Mouse (Mus musculus): ENCODE measurements around the gene 6330409D20Rik. TPM values are rescaled to one million over a fixed set of nuclear protein-coding genes. Genes with fewer than 3 reads are reported as not detected.

The 6330409D20Rik gene
- polyA plus RNA-seq, 1 experiment, result not detected

DNA sequence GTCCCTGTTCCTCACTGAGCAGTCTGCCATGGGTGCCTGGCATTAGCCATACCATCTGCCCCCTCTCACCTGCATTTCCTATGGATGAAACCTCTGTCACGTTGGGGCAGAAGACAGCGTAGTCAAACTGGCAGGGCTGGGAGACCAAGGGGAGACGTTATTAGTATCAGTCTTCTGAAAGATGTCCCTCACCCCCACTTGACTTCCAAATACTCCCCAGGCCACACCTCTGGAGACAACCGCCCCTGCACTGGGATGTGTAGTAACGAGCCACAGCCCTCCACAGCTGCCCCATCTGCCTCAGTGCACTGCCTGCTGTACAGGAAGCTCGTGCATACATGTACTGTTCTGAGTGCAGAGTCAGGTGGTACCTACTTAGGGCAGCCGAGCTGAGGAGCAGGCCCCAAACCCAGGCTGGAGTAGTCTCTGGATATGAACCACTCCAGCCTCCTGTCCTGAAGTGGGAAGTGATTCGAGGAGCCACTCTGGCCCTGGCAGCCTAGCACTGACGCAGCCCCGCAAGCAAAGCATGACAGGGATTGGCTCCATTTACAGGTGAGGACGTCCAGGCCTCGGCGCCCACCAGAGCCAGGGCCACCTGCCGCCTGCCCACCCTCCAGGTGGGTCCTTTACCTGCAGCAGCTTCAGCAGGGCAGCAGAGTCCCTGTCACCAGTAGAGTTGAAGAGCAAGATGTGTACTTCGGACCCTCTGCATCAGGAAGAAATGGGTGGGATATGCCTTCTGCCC lies 56.0 kb downstream of the 6330409D20Rik start:
- no peak overlapping the region for H3K27ac ChIP-seq (replicated peaks; ENCODE audit: low read depth, low read length)
- H3K4me3 ChIP-seq (ENCODE audit: insufficient read depth, low read depth, low read length), result no peak overlapping the region
- H3K4me1 ChIP-seq (ENCODE audit: control insufficient read depth, insufficient read depth, insufficient read length, low read length), result no peaks in the 10 kb centered on the region

GRCm38 (mm10) chr2:32683701-32684100 lies 57.1 kb downstream of the 6330409D20Rik start:
- Histone ChIP-seq H3K27ac (replicated peaks; ENCODE audit: low read depth, low read length) (no peak overlapping the region), H3K4me1 (ENCODE audit: control insufficient read depth, insufficient read depth, insufficient read length, low read length) (no peaks in the 10 kb centered on the region), H3K4me3 (ENCODE audit: insufficient read depth, low read depth, low read length) (no peak overlapping the region)

DNA sequence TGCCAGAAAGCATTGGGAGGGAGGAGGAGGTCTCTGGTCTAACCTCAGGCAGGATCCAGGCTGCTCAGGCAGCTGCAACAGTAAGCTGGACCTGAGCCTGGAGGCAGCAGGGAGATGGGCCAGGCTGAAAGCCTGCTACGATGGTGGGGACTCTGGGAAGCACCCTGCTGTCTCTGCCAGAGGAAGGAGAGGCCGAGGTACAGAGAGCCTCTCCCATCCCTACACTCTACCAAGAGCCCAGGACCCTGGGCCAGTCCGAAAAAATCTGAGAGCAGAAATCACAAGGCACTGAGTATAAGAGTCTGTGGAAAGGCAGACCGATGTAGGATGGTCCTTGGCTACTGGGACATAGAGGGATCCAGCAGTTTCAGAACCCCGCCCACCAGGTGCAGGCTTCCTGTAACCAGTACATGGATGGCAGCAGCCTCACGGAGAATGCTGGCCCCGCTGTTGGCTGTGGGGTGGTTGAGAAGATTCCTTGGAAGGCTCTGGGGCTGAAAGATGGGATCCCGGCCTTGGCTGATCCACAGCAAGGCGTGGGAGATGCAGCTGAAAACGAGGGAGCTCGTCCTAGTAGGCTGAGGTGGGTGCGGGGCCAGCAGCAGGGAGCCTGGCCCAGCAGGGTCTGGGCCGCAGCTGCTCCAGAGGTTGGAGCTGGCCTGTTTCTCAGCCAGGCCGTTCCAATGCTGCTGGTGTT lies 57.9 kb downstream of the 6330409D20Rik start:
- Histone ChIP-seq H3K4me1 (ENCODE audit: control insufficient read depth, insufficient read depth, insufficient read length, low read length) (no peaks in the 10 kb centered on the region), H3K4me3 (ENCODE audit: insufficient read depth, low read depth, low read length) (no peak overlapping the region), H3K27ac (replicated peaks; ENCODE audit: low read depth, low read length) (no peak overlapping the region)

Other genes starting within 250 kb of the 6330409D20Rik start
- gene Fam102a, start 205.7 kb downstream of the 6330409D20Rik start, polyA plus RNA-seq (2012; ENCODE audit: insufficient read depth, insufficient read length, missing spikeins), result 6.3 and 15.4 TPM in 2 replicates
- gene Dpm2, start 170.2 kb downstream of the 6330409D20Rik start, polyA plus RNA-seq (2012; ENCODE audit: insufficient read depth, insufficient read length, missing spikeins), result 31.2 and 37.5 TPM in 2 replicates
- not detected in 2 replicates for gene Pip5kl1, start 166.2 kb downstream of the 6330409D20Rik start, polyA plus RNA-seq (2012; ENCODE audit: insufficient read depth, insufficient read length, missing spikeins)
- gene 9430097D07Rik, start 165.3 kb downstream of the 6330409D20Rik start, polyA plus RNA-seq (2012; ENCODE audit: insufficient read depth, insufficient read length, missing spikeins), result not detected in 2 replicates
- 2.4 and 3.0 TPM in 2 replicates for gene St6galnac4, start 153.9 kb downstream of the 6330409D20Rik start, polyA plus RNA-seq (2012; ENCODE audit: insufficient read depth, insufficient read length, missing spikeins)
- 79.5 and 87.3 TPM in 2 replicates for gene St6galnac6, start 141.3 kb downstream of the 6330409D20Rik start, polyA plus RNA-seq (2012; ENCODE audit: insufficient read depth, insufficient read length, missing spikeins)
- gene Ak1, start 119.3 kb downstream of the 6330409D20Rik start, polyA plus RNA-seq (2012; ENCODE audit: insufficient read depth, insufficient read length, missing spikeins), result 87.5 and 109 TPM in 2 replicates
- gene Eng, start 94.4 kb downstream of the 6330409D20Rik start, polyA plus RNA-seq (2012; ENCODE audit: insufficient read depth, insufficient read length, missing spikeins), result 22.4 and 28.7 TPM in 2 replicates
- gene Fpgs, start 36.9 kb downstream of the 6330409D20Rik start, polyA plus RNA-seq (2012; ENCODE audit: insufficient read depth, insufficient read length, missing spikeins), result 2.8 and 2.9 TPM in 2 replicates
- 27.3 and 27.6 TPM in 2 replicates for gene Cdk9, start 27.9 kb downstream of the 6330409D20Rik start, polyA plus RNA-seq (2012; ENCODE audit: insufficient read depth, insufficient read length, missing spikeins)
- 4.4 and 6.3 TPM in 2 replicates for gene Sh2d3c, start 20.0 kb downstream of the 6330409D20Rik start, polyA plus RNA-seq (2012; ENCODE audit: insufficient read depth, insufficient read length, missing spikeins)
- gene Tor2a, start 16.2 kb upstream of the 6330409D20Rik start, polyA plus RNA-seq (2012; ENCODE audit: insufficient read depth, insufficient read length, missing spikeins), result 16.8 and 17.6 TPM in 2 replicates
- gene Ttc16, start 34.6 kb upstream of the 6330409D20Rik start, polyA plus RNA-seq (2012; ENCODE audit: insufficient read depth, insufficient read length, missing spikeins), result not detected in 2 replicates
- gene Ptrh1, start 34.8 kb upstream of the 6330409D20Rik start, polyA plus RNA-seq (2012; ENCODE audit: insufficient read depth, insufficient read length, missing spikeins), result 1.1 and 3.5 TPM in 2 replicates
- not detected in 2 replicates for gene Cfap157, start 43.4 kb upstream of the 6330409D20Rik start, polyA plus RNA-seq (2012; ENCODE audit: insufficient read depth, insufficient read length, missing spikeins)
- gene Stxbp1, start 106.2 kb upstream of the 6330409D20Rik start, polyA plus RNA-seq (2012; ENCODE audit: insufficient read depth, insufficient read length, missing spikeins), result 2.8 and 4.0 TPM in 2 replicates
- 4.9 and 5.9 TPM in 2 replicates for gene Fam129b, start 135.1 kb upstream of the 6330409D20Rik start, polyA plus RNA-seq (2012; ENCODE audit: insufficient read depth, insufficient read length, missing spikeins)
- gene Rpl12, start 220.5 kb upstream of the 6330409D20Rik start, polyA plus RNA-seq (2012; ENCODE audit: insufficient read depth, insufficient read length, missing spikeins), result 5.8 and 7.5 TPM in 2 replicates
- 6.6 and 13.1 TPM in 2 replicates for gene Lrsam1, start 220.6 kb upstream of the 6330409D20Rik start, polyA plus RNA-seq (2012; ENCODE audit: insufficient read depth, insufficient read length, missing spikeins)
- 13.1 and 15.2 TPM in 2 replicates for gene Slc2a8, start 241.1 kb upstream of the 6330409D20Rik start, polyA plus RNA-seq (2012; ENCODE audit: insufficient read depth, insufficient read length, missing spikeins)